14 mouse cellular contexts compared by ENCODE assay signal in the genomic region with DNA sequence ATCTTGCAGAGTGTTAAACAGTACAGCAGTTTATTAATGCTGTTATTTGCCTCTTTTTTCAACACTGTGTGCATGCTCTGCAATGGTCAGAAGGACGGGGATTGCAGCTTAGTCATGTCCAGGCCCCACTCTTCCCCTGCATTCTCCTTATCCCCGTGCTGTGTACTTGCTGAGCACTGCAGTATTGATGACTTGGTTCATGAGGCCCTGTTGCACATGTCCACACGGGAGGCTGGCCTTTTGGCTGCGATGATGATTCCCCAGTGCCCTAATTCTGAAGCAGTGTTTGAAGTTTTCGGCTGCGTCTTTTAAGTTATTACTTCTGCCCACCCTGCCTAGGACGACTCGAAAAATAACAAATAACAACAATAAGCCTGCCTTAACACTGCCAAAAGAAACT.
DNase-seq lines count a peak whose midpoint lies in the region; ATAC-seq and TF ChIP-seq lines count a peak whose summit lies in the region.
"Had no signal": no experiment of that assay in that cellular context is flagged by ENCODE, and none has a peak within 500 bp of the region (broad histone marks: within the 10 kb centered on the region; RNA-seq: fewer than 3 reads in every experiment).

No protein-coding gene starts in this region.

- H3K36me3 ChIP-seq in embryonic facial prominence, embryonic 11.5 days (replicated peaks; ENCODE audit: control insufficient read depth, insufficient read depth, low read depth, low read length): no peaks in the 10 kb centered on the region
- H3K36me3 ChIP-seq in embryonic facial prominence, embryonic 10.5 days (replicated peaks): no peaks in the 10 kb centered on the region
- no peaks in the 10 kb centered on the region for H3K36me3 ChIP-seq in embryonic facial prominence, embryonic 15.5 days
- no peaks in the 10 kb centered on the region for H3K36me3 ChIP-seq in hindbrain, embryonic 10.5 days
- no peaks in the 10 kb centered on the region for H3K36me3 ChIP-seq in midbrain, embryonic 15.5 days (replicated peaks)
- H3K36me3 ChIP-seq in intestine, embryonic 15.5 days: no peaks in the 10 kb centered on the region
- H3K36me3 ChIP-seq in stomach, postnatal 0 days (ENCODE audit: control insufficient read depth, insufficient read depth, low read length): no peaks in the 10 kb centered on the region
- H3K36me3 ChIP-seq: liver, embryonic 15.5 days had no signal

- no peak for TF ChIP-seq EP300 in stomach, postnatal 0 days (optimal IDR thresholded peaks at IDR 0.05)

- H3K4me1 ChIP-seq in embryonic facial prominence, embryonic 11.5 days (ENCODE audit: control insufficient read depth, insufficient read depth, low read length): no peaks in the 10 kb centered on the region
- peaks cover 8% of the 10 kb centered on the region for H3K4me1 ChIP-seq in embryonic facial prominence, embryonic 10.5 days
- H3K4me1 ChIP-seq in embryonic facial prominence, embryonic 15.5 days: 0 out of 2 replicates have a peak, but pooled peaks cover 15% of the 10 kb centered on the region
- H3K4me1 ChIP-seq in hindbrain, embryonic 10.5 days (replicated peaks): peaks cover 15% of the 10 kb centered on the region
- H3K4me1 ChIP-seq in midbrain, embryonic 15.5 days: no peaks in the 10 kb centered on the region
- no peaks in the 10 kb centered on the region for H3K4me1 ChIP-seq in intestine, embryonic 15.5 days (replicated peaks)
- H3K4me1 ChIP-seq in stomach, postnatal 0 days (replicated peaks; ENCODE audit: control insufficient read depth, insufficient read depth): no peaks in the 10 kb centered on the region; the same call in 1 of the 2 replicates
- H3K4me1 ChIP-seq: liver, embryonic 15.5 days had no signal

- no peaks in the 10 kb centered on the region for H3K9me3 ChIP-seq in embryonic facial prominence, embryonic 11.5 days (replicated peaks; ENCODE audit: control insufficient read depth, low read length)
- no peaks in the 10 kb centered on the region for H3K9me3 ChIP-seq in embryonic facial prominence, embryonic 10.5 days
- H3K9me3 ChIP-seq in embryonic facial prominence, embryonic 15.5 days (replicated peaks): no peaks in the 10 kb centered on the region
- no peaks in the 10 kb centered on the region for H3K9me3 ChIP-seq in hindbrain, embryonic 10.5 days
- H3K9me3 ChIP-seq in midbrain, embryonic 15.5 days: no peaks in the 10 kb centered on the region
- H3K9me3 ChIP-seq in intestine, embryonic 15.5 days: no peaks in the 10 kb centered on the region
- H3K9me3 ChIP-seq in stomach, postnatal 0 days (ENCODE audit: control insufficient read depth, low read length): no peaks in the 10 kb centered on the region
- H3K9me3 ChIP-seq: liver, embryonic 15.5 days had no signal

- WGBS in embryonic facial prominence, embryonic 11.5 days: 64% methylated on average over 8 of the region's 8 CpGs
- WGBS in embryonic facial prominence, embryonic 10.5 days: 77% methylated on average over 8 of the region's 8 CpGs
- WGBS in embryonic facial prominence, embryonic 15.5 days: 48% methylated on average over 8 of the region's 8 CpGs
- WGBS in hindbrain, embryonic 10.5 days: 76% methylated on average over 8 of the region's 8 CpGs
- 44% methylated on average over 8 of the region's 8 CpGs for WGBS in midbrain, embryonic 15.5 days
- 84% methylated on average over 8 of the region's 8 CpGs for WGBS in intestine, embryonic 15.5 days
- 91% methylated on average over 8 of the region's 8 CpGs for WGBS in stomach, postnatal 0 days

- no peak overlapping the region for H3K4me3 ChIP-seq in embryonic facial prominence, embryonic 11.5 days (ENCODE audit: low read depth, low read length)
- no peak overlapping the region for H3K4me3 ChIP-seq in embryonic facial prominence, embryonic 10.5 days
- H3K4me3 ChIP-seq in embryonic facial prominence, embryonic 15.5 days (replicated peaks): no peak overlapping the region
- H3K4me3 ChIP-seq in hindbrain, embryonic 10.5 days: no peak overlapping the region
- H3K4me3 ChIP-seq in midbrain, embryonic 15.5 days: no peak overlapping the region
- H3K4me3 ChIP-seq in intestine, embryonic 15.5 days (replicated peaks): no peak overlapping the region
- no peak overlapping the region for H3K4me3 ChIP-seq in stomach, postnatal 0 days (ENCODE audit: low read depth, low read length)
- H3K4me3 ChIP-seq: liver, embryonic 15.5 days had no signal

- no peak overlapping the region for H3K4me2 ChIP-seq in embryonic facial prominence, embryonic 11.5 days (ENCODE audit: low read depth, low read length)
- no peak overlapping the region for H3K4me2 ChIP-seq in embryonic facial prominence, embryonic 15.5 days (replicated peaks)
- no peak overlapping the region for H3K4me2 ChIP-seq in midbrain, embryonic 15.5 days
- no peak overlapping the region for H3K4me2 ChIP-seq in intestine, embryonic 15.5 days (replicated peaks)
- H3K4me2 ChIP-seq in stomach, postnatal 0 days (replicated peaks; ENCODE audit: low read depth): no peak overlapping the region
- H3K4me2 ChIP-seq: liver, embryonic 15.5 days had no signal

- no peak overlapping the region for H3K27ac ChIP-seq in embryonic facial prominence, embryonic 11.5 days (replicated peaks; ENCODE audit: low read depth, low read length)
- no peak overlapping the region for H3K27ac ChIP-seq in embryonic facial prominence, embryonic 10.5 days (replicated peaks)
- H3K27ac ChIP-seq in embryonic facial prominence, embryonic 15.5 days (replicated peaks): peak overlapping the region; percentile 51; the same call in 1 of the 2 replicates
- peak overlapping the region; percentile 66; the same call in 1 of the 2 replicates for H3K27ac ChIP-seq in hindbrain, embryonic 10.5 days
- no peak overlapping the region for H3K27ac ChIP-seq in midbrain, embryonic 15.5 days
- H3K27ac ChIP-seq in intestine, embryonic 15.5 days: no peak overlapping the region
- H3K27ac ChIP-seq in stomach, postnatal 0 days (replicated peaks): no peak overlapping the region
- H3K27ac ChIP-seq: liver, embryonic 15.5 days had no signal

- no peak for DNase-seq in embryonic facial prominence, embryonic 11.5 days (ENCODE audit: low spot score)
- no peak for DNase-seq in embryonic facial prominence, embryonic 10.5 days (ENCODE audit: low spot score)
- no peak for DNase-seq in hindbrain, embryonic 10.5 days (ENCODE audit: low spot score)
- DNase-seq in thymus, postnatal 25 days: no peak
- no peak for DNase-seq in stomach, postnatal 0 days (ENCODE audit: low spot score)
- DNase-seq: cerebellum, adult 18-20 months; gastrocnemius, postnatal 25 days; kidney, postnatal 14 days; lung, postnatal 36 days had no signal

- no peak for TF ChIP-seq CTCF in stomach, postnatal 0 days (IDR thresholded peaks at IDR 0.05; ENCODE audit: low read depth)

- ATAC-seq in embryonic facial prominence, embryonic 11.5 days (replicated peaks; ENCODE audit: insufficient number of reproducible peaks, low FRiP score, low TSS enrichment, low read depth): 0 out of 2 replicates have a peak, but pooled peaks have one; percentile 54
- ATAC-seq in embryonic facial prominence, embryonic 15.5 days (ENCODE audit: insufficient number of reproducible peaks, low FRiP score, low TSS enrichment, low read depth): no peak
- peak; percentile 38 for ATAC-seq in midbrain, embryonic 15.5 days (replicated peaks)
- no peak for ATAC-seq in intestine, embryonic 15.5 days
- ATAC-seq in stomach, postnatal 0 days (ENCODE audit: low FRiP score, low TSS enrichment): no peak
- ATAC-seq: Patski had no signal

- no peaks in the 10 kb centered on the region for H3K27me3 ChIP-seq in embryonic facial prominence, embryonic 11.5 days (ENCODE audit: control insufficient read depth, insufficient read depth, low read length)
- H3K27me3 ChIP-seq in embryonic facial prominence, embryonic 10.5 days (replicated peaks; ENCODE audit: low read depth, poor library complexity, severe bottlenecking): no peaks in the 10 kb centered on the region
- no peaks in the 10 kb centered on the region for H3K27me3 ChIP-seq in embryonic facial prominence, embryonic 15.5 days
- H3K27me3 ChIP-seq in hindbrain, embryonic 10.5 days (ENCODE audit: insufficient read depth, poor library complexity, severe bottlenecking): no peaks in the 10 kb centered on the region
- no peaks in the 10 kb centered on the region for H3K27me3 ChIP-seq in midbrain, embryonic 15.5 days (replicated peaks)
- H3K27me3 ChIP-seq in intestine, embryonic 15.5 days (replicated peaks): no peaks in the 10 kb centered on the region
- no peaks in the 10 kb centered on the region for H3K27me3 ChIP-seq in stomach, postnatal 0 days (ENCODE audit: control insufficient read depth, insufficient read depth, low read length)
- H3K27me3 ChIP-seq: liver, embryonic 15.5 days; Patski had no signal

- no peak overlapping the region for H3K9ac ChIP-seq in embryonic facial prominence, embryonic 11.5 days (replicated peaks; ENCODE audit: low read length)
- H3K9ac ChIP-seq in embryonic facial prominence, embryonic 15.5 days: no peak overlapping the region
- no peak overlapping the region for H3K9ac ChIP-seq in midbrain, embryonic 15.5 days
- no peak overlapping the region for H3K9ac ChIP-seq in intestine, embryonic 15.5 days
- H3K9ac ChIP-seq in stomach, postnatal 0 days (ENCODE audit: low read length): no peak overlapping the region
- H3K9ac ChIP-seq: liver, embryonic 15.5 days had no signal

Comparison
In these comparisons a context has a peak if more than half of its experiments do, and no peak if none do; other contexts are left out.
1. ATAC-seq: peak in embryonic facial prominence, embryonic 11.5 days (single experiment) and midbrain, embryonic 15.5 days (single experiment); none in embryonic facial prominence, embryonic 15.5 days (single experiment), intestine, embryonic 15.5 days (single experiment) and stomach, postnatal 0 days (single experiment).
2. H3K27ac ChIP-seq: peak in embryonic facial prominence, embryonic 15.5 days (single experiment) and hindbrain, embryonic 10.5 days (single experiment); none in embryonic facial prominence, embryonic 11.5 days (single experiment), embryonic facial prominence, embryonic 10.5 days (single experiment), midbrain, embryonic 15.5 days (single experiment), intestine, embryonic 15.5 days (single experiment) and stomach, postnatal 0 days (single experiment).